Mouse (Mus musculus) heart, postnatal 14 days (tissue): ENCODE data around the gene Srrm3. TPM values are rescaled to one million over a fixed set of nuclear protein-coding genes. Genes with fewer than 3 reads are reported as not detected.

ENCODE experiments used
- DNase-seq, 2 experiments: peaks; one replicate each; pipeline ENCODE4 v3.0.0; 2021 to 2022
- intact Hi-C: fragments of 180-260 bp; cut with DNase I; formaldehyde crosslinking; loops from one replicate; pipeline ENCODE4 v1.15.1; 2025
- total RNA-seq, 2 experiments: library from RNA; stranded (reverse); gene quantifications; 2 replicates each; pipeline ENCODE4 v1.2.3; 2021

Gene Srrm3
- total RNA-seq, 2 experiments from 2014 or later = 0.10 TPM; not detected in 1

- intact Hi-C loops = no loop called here
- peak in 1 of 2 experiments; percentile 25 for DNase-seq
Observed at GRCm38 (mm10) chr5:135812991-135813390, 6.3 kb downstream of the Srrm3 start.

DNA sequence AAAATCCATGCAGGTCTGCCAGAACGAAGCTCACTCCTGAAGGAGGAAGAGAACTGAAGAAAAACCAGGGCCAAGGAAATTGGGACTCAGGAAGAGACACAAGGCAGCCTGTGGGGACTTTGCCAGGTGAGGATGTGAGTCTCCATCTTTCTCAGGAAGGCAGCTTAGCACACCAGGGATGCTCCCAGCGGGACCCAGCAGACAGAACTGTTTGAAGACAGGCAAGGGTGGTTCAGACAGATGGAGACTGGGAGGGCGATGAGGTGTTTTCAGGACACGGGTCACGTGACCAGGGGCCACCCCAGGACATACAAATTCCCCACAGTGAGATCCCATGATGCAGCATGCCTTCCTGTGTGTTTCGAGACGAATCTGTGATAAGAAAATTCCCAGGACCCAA lies 11.8 kb downstream of the Srrm3 start:
- DNase-seq = no peak
- intact Hi-C loops = no loop called here

GRCm38 (mm10) chr5:135822316-135822944 lies 15.7 kb downstream of the Srrm3 start:
- intact Hi-C loops = no loop called here
- DNase-seq = no peak

- DNase-seq = no peak
- intact Hi-C loops = no loop called here
Observed at GRCm38 (mm10) chr5:135824517-135824916, 17.8 kb downstream of the Srrm3 start.

DNA sequence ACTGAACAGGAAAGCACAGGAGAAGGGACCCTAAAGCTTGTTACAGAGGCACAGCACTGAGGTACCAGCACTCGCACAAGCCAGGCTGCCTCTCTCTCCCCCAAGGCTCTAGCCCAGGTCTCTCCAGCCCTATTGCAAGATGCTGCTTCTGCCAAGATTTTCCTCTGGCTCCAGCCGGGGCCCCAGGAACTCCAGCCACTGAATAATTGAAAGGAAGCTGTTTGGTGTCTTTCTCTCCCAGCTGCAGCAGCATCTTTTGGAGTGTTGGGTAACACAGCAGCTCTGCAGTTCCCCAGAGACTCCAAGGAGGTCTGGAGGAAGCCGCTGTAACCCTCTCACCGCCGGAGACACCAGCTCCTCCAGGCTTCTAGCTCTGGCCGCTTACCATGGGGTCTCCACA lies 19.5 kb downstream of the Srrm3 start:
- DNase-seq = peak in 1 of 2 experiments; percentile 8
- intact Hi-C loops = no loop called here

GRCm38 (mm10) chr5:135829381-135829780 lies 22.7 kb downstream of the Srrm3 start:
- intact Hi-C loops = no loop called here
- DNase-seq = no peak

GRCm38 (mm10) chr5:135832729-135833128 lies 26.0 kb downstream of the Srrm3 start:
- no peak for DNase-seq
- intact Hi-C loops = no loop called here

DNA sequence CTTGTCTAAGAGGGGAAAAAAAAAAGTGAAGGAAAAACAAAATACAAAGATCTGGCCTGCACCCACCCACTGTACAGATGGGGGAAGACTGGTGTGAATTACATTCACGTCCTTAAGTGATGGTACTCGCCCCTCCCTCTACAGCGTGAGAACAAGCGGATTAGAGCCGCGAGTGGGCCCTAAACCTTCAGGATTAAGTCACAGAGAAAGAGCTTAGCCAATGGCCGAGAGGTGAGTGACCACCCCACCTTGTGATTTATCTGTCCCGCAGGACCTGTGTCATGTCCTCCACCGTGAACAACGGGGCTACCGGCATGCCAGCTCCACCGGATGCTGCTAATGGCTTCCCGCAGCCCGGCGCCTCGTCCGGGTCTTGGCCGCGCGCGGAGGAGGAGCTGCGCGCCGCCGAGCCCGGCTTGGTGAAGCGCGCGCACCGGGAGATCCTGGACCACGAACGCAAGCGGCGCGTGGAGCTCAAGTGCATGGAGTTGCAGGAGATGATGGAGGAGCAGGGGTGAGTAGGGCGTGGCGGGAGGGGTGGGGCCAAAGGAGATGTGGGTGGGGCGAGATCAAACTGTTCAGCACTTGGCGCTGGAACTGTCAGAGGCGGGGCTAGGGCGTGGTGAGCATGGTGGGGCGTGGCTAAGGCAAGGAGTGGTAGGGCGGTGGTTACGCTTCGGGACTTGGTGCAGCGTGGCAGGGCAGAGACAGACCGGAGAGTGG lies 28.2 kb downstream of the Srrm3 start:
- peak; percentile 24 to 44 for DNase-seq
- intact Hi-C loops = no loop called here

DNA sequence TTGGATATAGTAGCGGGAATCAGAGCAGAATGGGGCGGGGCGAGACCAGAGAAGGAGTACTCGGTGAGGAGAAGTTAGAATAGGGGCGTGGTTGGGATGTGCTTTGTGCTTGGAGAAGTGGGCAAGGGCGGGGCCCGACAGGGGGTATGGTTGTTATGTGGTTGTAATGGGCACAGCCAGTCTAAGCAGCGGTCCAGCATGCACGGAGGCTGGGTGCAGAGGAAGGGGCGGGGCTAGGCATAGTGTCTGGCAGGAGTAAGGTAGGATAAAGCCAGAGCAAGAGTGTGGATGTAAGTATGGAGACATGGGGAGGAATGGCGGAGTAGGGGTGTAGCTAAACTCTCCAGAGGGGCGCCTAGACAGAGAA lies 28.8 kb downstream of the Srrm3 start:
- DNase-seq = no peak
- intact Hi-C loops = no loop called here

GRCm38 (mm10) chr5:135835981-135836380 lies 29.3 kb downstream of the Srrm3 start:
- intact Hi-C loops = no loop called here
- DNase-seq = no peak

DNA sequence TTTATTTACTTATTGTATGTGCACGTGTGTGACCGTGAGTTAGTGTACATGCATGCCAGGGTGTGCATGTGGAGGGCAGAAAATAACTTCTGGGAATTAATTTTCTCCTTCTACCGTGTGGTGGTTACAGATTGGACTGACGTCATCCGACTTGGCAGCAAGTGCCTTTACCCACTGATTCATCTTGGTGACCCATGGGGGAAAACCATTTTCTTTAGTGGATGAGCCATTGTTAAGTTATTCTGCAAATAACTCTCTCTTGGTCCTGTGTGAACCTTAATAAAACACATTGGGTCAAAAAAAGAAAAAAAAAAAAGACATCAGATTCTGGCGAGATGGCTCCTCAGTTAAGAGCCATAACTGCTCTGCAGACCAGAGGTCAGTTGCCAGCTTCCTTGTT lies 35.0 kb downstream of the Srrm3 start:
- intact Hi-C loops = no loop called here
- DNase-seq = no peak

GRCm38 (mm10) chr5:135843418-135843817 lies 36.7 kb downstream of the Srrm3 start:
- intact Hi-C loops = no loop called here
- peak; percentile 44 to 67 for DNase-seq

- intact Hi-C loops = no loop called here
- no peak for DNase-seq
Observed at GRCm38 (mm10) chr5:135845676-135846320, 39.1 kb downstream of the Srrm3 start.

GRCm38 (mm10) chr5:135847460-135847859 lies 40.8 kb downstream of the Srrm3 start:
- intact Hi-C loops = no loop called here
- DNase-seq = no peak

DNA sequence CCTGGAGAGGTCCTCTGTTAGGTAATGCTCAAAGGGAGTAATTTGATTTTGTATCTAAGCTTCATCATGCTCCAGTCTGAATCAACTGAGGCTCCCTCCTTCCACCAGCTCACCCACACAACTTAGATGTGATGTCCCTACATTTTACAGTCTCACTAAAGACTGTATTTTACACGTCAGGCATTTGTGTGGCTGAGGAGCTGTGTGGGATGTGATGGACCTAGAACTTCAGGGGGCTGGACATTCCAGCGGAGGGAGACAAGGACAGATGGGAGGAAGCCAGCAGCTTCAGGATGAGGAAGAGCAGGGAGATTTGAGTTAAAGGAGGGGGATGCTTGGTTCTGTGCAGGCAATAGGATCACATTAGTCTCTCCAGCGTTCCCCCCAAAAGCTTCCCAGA lies 41.2 kb downstream of the Srrm3 start:
- intact Hi-C loops = no loop called here
- no peak for DNase-seq

GRCm38 (mm10) chr5:135851024-135851423 lies 44.3 kb downstream of the Srrm3 start:
- intact Hi-C loops = no loop called here

DNA sequence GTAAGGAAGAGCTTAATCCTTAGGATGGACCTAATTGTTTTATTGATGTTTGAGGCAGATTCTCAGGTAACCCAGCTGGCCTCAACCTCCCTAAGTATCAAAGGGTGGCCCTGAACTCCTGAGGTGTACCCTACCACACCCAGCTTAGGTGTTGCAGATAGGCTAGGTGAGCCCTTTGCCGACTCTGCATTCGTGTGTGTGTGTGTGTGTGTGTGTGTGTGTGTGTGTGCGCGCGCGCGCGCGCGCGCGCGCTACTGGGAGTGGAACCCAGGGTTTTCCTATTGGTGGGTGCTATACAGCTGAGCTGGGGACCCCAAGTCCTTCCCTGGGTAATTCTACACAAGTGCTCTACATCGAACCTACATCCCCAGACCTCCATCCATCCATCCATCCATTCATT lies 44.8 kb downstream of the Srrm3 start:
- intact Hi-C loops = no loop called here
- no peak for DNase-seq

More at GRCm38 (mm10) chr5:135851024-135851423, 44.3 kb downstream of the Srrm3 start:
- peak; percentile 13 to 26 for DNase-seq

DNA sequence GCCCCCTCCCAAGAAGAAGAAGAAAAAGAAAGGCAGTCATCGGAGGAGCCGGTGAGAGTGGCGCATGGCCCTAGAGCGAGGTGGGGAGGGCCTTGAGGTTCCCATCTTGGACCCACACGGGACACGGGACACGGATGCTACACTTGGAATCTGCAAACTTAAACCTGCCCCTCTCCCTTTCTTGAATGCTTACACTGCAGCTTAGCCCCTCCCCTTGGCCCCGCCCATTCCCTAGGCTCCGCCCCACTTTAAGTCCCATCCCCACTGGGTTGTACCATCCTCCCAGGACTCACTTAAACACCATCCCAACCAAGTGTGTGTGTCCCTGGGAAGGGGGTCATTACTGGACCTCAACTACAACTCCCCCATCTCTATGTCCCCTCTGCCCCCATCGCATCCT lies 45.7 kb downstream of the Srrm3 start:
- intact Hi-C loops = no loop called here
- no peak for DNase-seq

- intact Hi-C loops = loop anchor here (2.0 kb wide), 1 partner anchor 237 kb away; no protein-coding TSS in a partner anchor
- no peak for DNase-seq
Observed at GRCm38 (mm10) chr5:135853731-135854130, 47.0 kb downstream of the Srrm3 start.

- DNase-seq = peak; percentile 82 to 87
- intact Hi-C loops = loop anchor here (1.0 to 2.0 kb wide), 2 partner anchors 61 to 238 kb away; no protein-coding TSS in a partner anchor
Observed at GRCm38 (mm10) chr5:135855156-135855555, 48.5 kb downstream of the Srrm3 start.

DNA sequence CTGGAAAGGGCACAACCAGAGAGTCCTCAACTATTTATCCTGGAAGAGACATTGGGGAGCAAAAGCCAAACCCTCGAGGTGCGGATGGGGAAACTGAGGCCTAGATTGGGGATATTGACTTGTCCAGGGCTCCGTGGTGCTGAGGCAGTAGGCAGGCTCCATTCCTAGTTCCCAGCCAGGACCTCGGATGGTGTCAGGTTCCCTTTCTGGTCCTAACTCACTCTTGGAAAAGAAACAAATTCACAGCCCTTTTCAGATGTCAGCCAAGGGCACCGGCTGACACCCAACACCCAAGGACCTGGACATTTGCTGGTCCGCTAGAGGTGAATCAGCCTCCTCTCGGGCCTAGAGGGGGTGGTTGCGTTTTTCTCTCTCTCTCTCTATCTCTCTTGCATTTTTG lies 60.0 kb downstream of the Srrm3 start:
- intact Hi-C loops = no loop called here
- no peak for DNase-seq
